Mouse (Mus musculus): ENCODE measurements around the gene Gcc2.

- TF ChIP-seq CTCF (IDR thresholded peaks at IDR 0.05; ENCODE audit: low read depth), result no peak
- TF ChIP-seq EP300 (IDR thresholded peaks at IDR 0.05; ENCODE audit: low read depth), result no peak
Observed at GRCm38 (mm10) chr10:58214934-58215333, 40.4 kb upstream of the Gcc2 start.

Data from liver, embryonic 14.5 days (tissue).